Mouse (Mus musculus) CD4-positive naive resting alpha-beta T cell, adult 57 days (primary cell): ENCODE results near the gene Agrp. TPM values are rescaled to one million over a fixed set of nuclear protein-coding genes. Genes with fewer than 3 reads are reported as not detected.

ENCODE experiments used
- total RNA-seq: library from RNA; stranded (reverse); gene quantifications from one replicate; pipeline ENCODE4 v1.2.4, GENCODE M21; 2023

Agrp gene
- total RNA-seq: not detected

GRCm38 (mm10) chr8:105636963-105637510, at the start of gene Agrp:
Gene Agrp, minus strand, starts transcription at chr8:105637393.

GRCm38 (mm10) chr8:105685796-105686308, 48.7 kb upstream of the Agrp start, which contains the start of gene Carmil2:
Gene Carmil2, plus strand, starts transcription at chr8:105686274.

GRCm38 (mm10) chr8:105636018-105636962, 903 bp downstream of the Agrp start, which contains the start of gene Ctcf:
Gene Ctcf, plus strand, starts transcription at chr8:105636568.

GRCm38 (mm10) chr8:105604804-105605381, 32.3 kb downstream of the Agrp start, which contains the start of gene Ripor1:
Gene Ripor1, plus strand, starts transcription at chr8:105605255.

GRCm38 (mm10) chr8:105565952-105566702, 71.1 kb downstream of the Agrp start, which contains the start of gene Atp6v0d1:
Gene Atp6v0d1, minus strand, starts transcription at chr8:105566047.

GRCm38 (mm10) chr8:105518436-105519313, 118.5 kb downstream of the Agrp start, which contains the start of gene Hsd11b2:
Gene Hsd11b2, plus strand, starts transcription at chr8:105518755.

Other genes with a start within 250 kb of the Agrp start
- gene Kctd19, start 223.9 kb downstream of the Agrp start, total RNA-seq: not detected
- gene Lrrc36, start 223.8 kb downstream of the Agrp start, total RNA-seq: not detected
- 1.8 TPM for gene Tppp3, start 165.9 kb downstream of the Agrp start, total RNA-seq
- gene Zdhhc1, start 140.5 kb downstream of the Agrp start, total RNA-seq: 4.1 TPM
- gene Hsd11b2, start 118.6 kb downstream of the Agrp start, total RNA-seq: not detected
- gene Atp6v0d1, start 71.3 kb downstream of the Agrp start, total RNA-seq: 56.7 TPM
- gene Ripor1, start 32.1 kb downstream of the Agrp start, total RNA-seq: 25.7 TPM
- 159 TPM for gene Ctcf, start 825 bp downstream of the Agrp start, total RNA-seq
- 147 TPM for gene Carmil2, start 48.9 kb upstream of the Agrp start, total RNA-seq
- 50.7 TPM for gene Acd, start 63.7 kb upstream of the Agrp start, total RNA-seq
- 13.1 TPM for gene Pard6a, start 63.8 kb upstream of the Agrp start, total RNA-seq
- gene 4933405L10Rik, start 70.3 kb upstream of the Agrp start, total RNA-seq: not detected
- 2.6 TPM for gene Enkd1, start 70.8 kb upstream of the Agrp start, total RNA-seq
- gene Gfod2, start 121.3 kb upstream of the Agrp start, total RNA-seq: 10.1 TPM
- 103 TPM for gene Ranbp10, start 190.0 kb upstream of the Agrp start, total RNA-seq
- gene Tsnaxip1, start 190.3 kb upstream of the Agrp start, total RNA-seq: not detected
- gene Cenpt, start 215.9 kb upstream of the Agrp start, total RNA-seq: 25.1 TPM
- gene Thap11, start 217.7 kb upstream of the Agrp start, total RNA-seq: 23.1 TPM
- 36.5 TPM for gene Nutf2, start 223.2 kb upstream of the Agrp start, total RNA-seq
- 84.2 TPM for gene Edc4, start 243.5 kb upstream of the Agrp start, total RNA-seq